Mouse (Mus musculus): Measurements from ENCODE around the gene Lrmda. TPM values are rescaled to one million over a fixed set of nuclear protein-coding genes. Genes with fewer than 3 reads are reported as not detected.

Lrmda gene
- polyA plus RNA-seq, 1 experiment from 2014 or later = not detected

GRCm38 (mm10) chr14:22552841-22553240 lies 533.3 kb downstream of the Lrmda start:
- H3K9me3 ChIP-seq (ENCODE audit: control insufficient read depth, low read length) = no peaks in the 10 kb centered on the region
- H3K4me3 ChIP-seq (ENCODE audit: low read depth, low read length) = no peak overlapping the region
- no peak overlapping the region for H3K27ac ChIP-seq (ENCODE audit: low read depth, low read length)
- ATAC-seq (replicated peaks; ENCODE audit: low FRiP score) = no peak
- no peak overlapping the region for H3K4me2 ChIP-seq (ENCODE audit: low read depth, low read length, severe bottlenecking)
- WGBS = 7% methylated on average over 3 of the region's 3 CpGs
- peaks cover 3% of the 10 kb centered on the region; the same call in 1 of the 2 replicates for H3K4me1 ChIP-seq (replicated peaks; ENCODE audit: control insufficient read depth, insufficient read depth, low read length)
- no peak for DNase-seq (ENCODE audit: low spot score)
- H3K9ac ChIP-seq (ENCODE audit: low read length) = no peak overlapping the region
- 0 out of 2 replicates have a peak, but pooled peaks cover 9% of the 10 kb centered on the region for H3K27me3 ChIP-seq (ENCODE audit: control insufficient read depth, insufficient read depth, low read length)
- no peaks in the 10 kb centered on the region for H3K36me3 ChIP-seq (ENCODE audit: control insufficient read depth, insufficient read depth, low read length)

- Histone ChIP-seq H3K27ac (ENCODE audit: low read depth, low read length) (no peak overlapping the region), H3K4me2 (ENCODE audit: low read depth, low read length, severe bottlenecking) (no peak overlapping the region), H3K4me1 (replicated peaks; ENCODE audit: control insufficient read depth, insufficient read depth, low read length) (peaks cover 3% of the 10 kb centered on the region; the same call in 1 of the 2 replicates), H3K9ac (ENCODE audit: low read length) (no peak overlapping the region), H3K36me3 (ENCODE audit: control insufficient read depth, insufficient read depth, low read length) (no peaks in the 10 kb centered on the region), H3K4me3 (ENCODE audit: low read depth, low read length) (no peak overlapping the region), H3K27me3 (ENCODE audit: control insufficient read depth, insufficient read depth, low read length) (0 out of 2 replicates have a peak, but pooled peaks cover 9% of the 10 kb centered on the region), H3K9me3 (ENCODE audit: control insufficient read depth, low read length) (no peaks in the 10 kb centered on the region)
- 83% methylated on average over 3 of the region's 3 CpGs for WGBS
- DNase-seq (ENCODE audit: low spot score) = no peak
- no peak; the same call in 1 of the 2 replicates for ATAC-seq (replicated peaks; ENCODE audit: low FRiP score)
Observed at GRCm38 (mm10) chr14:22553717-22554116, 534.2 kb downstream of the Lrmda start.

GRCm38 (mm10) chr14:22572486-22572885 lies 553.0 kb downstream of the Lrmda start:
- ATAC-seq (replicated peaks; ENCODE audit: low FRiP score) = no peak
- peaks cover 7% of the 10 kb centered on the region for H3K27me3 ChIP-seq (ENCODE audit: control insufficient read depth, insufficient read depth, low read length)
- 69% methylated on average over 5 of the region's 5 CpGs for WGBS
- no peaks in the 10 kb centered on the region for H3K36me3 ChIP-seq (ENCODE audit: control insufficient read depth, insufficient read depth, low read length)
- H3K4me3 ChIP-seq (ENCODE audit: low read depth, low read length) = no peak overlapping the region
- H3K27ac ChIP-seq (ENCODE audit: low read depth, low read length) = no peak overlapping the region
- H3K4me2 ChIP-seq (ENCODE audit: low read depth, low read length, severe bottlenecking) = no peak overlapping the region
- H3K9me3 ChIP-seq (ENCODE audit: control insufficient read depth, low read length) = no peaks in the 10 kb centered on the region
- DNase-seq (ENCODE audit: low spot score) = no peak
- H3K4me1 ChIP-seq (replicated peaks; ENCODE audit: control insufficient read depth, insufficient read depth, low read length) = peaks cover 13% of the 10 kb centered on the region
- no peak overlapping the region for H3K9ac ChIP-seq (ENCODE audit: low read length)

GRCm38 (mm10) chr14:22573585-22573984 lies 554.1 kb downstream of the Lrmda start:
- 67% methylated on average over 7 of the region's 7 CpGs for WGBS
- H3K9ac ChIP-seq (ENCODE audit: low read length) = no peak overlapping the region
- H3K36me3 ChIP-seq (ENCODE audit: control insufficient read depth, insufficient read depth, low read length) = no peaks in the 10 kb centered on the region
- ATAC-seq (replicated peaks; ENCODE audit: low FRiP score) (no peak), DNase-seq (ENCODE audit: low spot score) (no peak)
- no peak overlapping the region for H3K4me2 ChIP-seq (ENCODE audit: low read depth, low read length, severe bottlenecking)
- no peak overlapping the region for H3K27ac ChIP-seq (ENCODE audit: low read depth, low read length)
- H3K27me3 ChIP-seq (ENCODE audit: control insufficient read depth, insufficient read depth, low read length) = peaks cover 7% of the 10 kb centered on the region
- no peak overlapping the region for H3K4me3 ChIP-seq (ENCODE audit: low read depth, low read length)
- no peaks in the 10 kb centered on the region for H3K9me3 ChIP-seq (ENCODE audit: control insufficient read depth, low read length)
- peaks cover 17% of the 10 kb centered on the region for H3K4me1 ChIP-seq (replicated peaks; ENCODE audit: control insufficient read depth, insufficient read depth, low read length)

- ATAC-seq (replicated peaks; ENCODE audit: low FRiP score) = no peak
- H3K27me3 ChIP-seq (ENCODE audit: control insufficient read depth, insufficient read depth, low read length) = peaks cover 7% of the 10 kb centered on the region
- no peaks in the 10 kb centered on the region for H3K36me3 ChIP-seq (ENCODE audit: control insufficient read depth, insufficient read depth, low read length)
- H3K4me2 ChIP-seq (ENCODE audit: low read depth, low read length, severe bottlenecking) = no peak overlapping the region
- no peaks in the 10 kb centered on the region for H3K9me3 ChIP-seq (ENCODE audit: control insufficient read depth, low read length)
- no peak overlapping the region for H3K9ac ChIP-seq (ENCODE audit: low read length)
- peaks cover 17% of the 10 kb centered on the region for H3K4me1 ChIP-seq (replicated peaks; ENCODE audit: control insufficient read depth, insufficient read depth, low read length)
- H3K4me3 ChIP-seq (ENCODE audit: low read depth, low read length) = no peak overlapping the region
- WGBS = 70% methylated on average over 4 of the region's 4 CpGs
- DNase-seq (ENCODE audit: low spot score) = no peak
- H3K27ac ChIP-seq (ENCODE audit: low read depth, low read length) = no peak overlapping the region
Observed at GRCm38 (mm10) chr14:22574006-22574405, 554.5 kb downstream of the Lrmda start.

- no peak overlapping the region for H3K27ac ChIP-seq (ENCODE audit: low read depth, low read length)
- H3K4me2 ChIP-seq (ENCODE audit: low read depth, low read length, severe bottlenecking) = no peak overlapping the region
- no peaks in the 10 kb centered on the region for H3K9me3 ChIP-seq (ENCODE audit: control insufficient read depth, low read length)
- no peak overlapping the region for H3K4me3 ChIP-seq (ENCODE audit: low read depth, low read length)
- no peaks in the 10 kb centered on the region for H3K36me3 ChIP-seq (ENCODE audit: control insufficient read depth, insufficient read depth, low read length)
- peaks cover 7% of the 10 kb centered on the region for H3K27me3 ChIP-seq (ENCODE audit: control insufficient read depth, insufficient read depth, low read length)
- no peak for DNase-seq (ENCODE audit: low spot score)
- peaks cover 17% of the 10 kb centered on the region for H3K4me1 ChIP-seq (replicated peaks; ENCODE audit: control insufficient read depth, insufficient read depth, low read length)
- no peak overlapping the region for H3K9ac ChIP-seq (ENCODE audit: low read length)
- 23% methylated on average over 6 of the region's 6 CpGs for WGBS
- no peak for ATAC-seq (replicated peaks; ENCODE audit: low FRiP score)
Observed at GRCm38 (mm10) chr14:22576441-22576840, 556.9 kb downstream of the Lrmda start.

- Histone ChIP-seq H3K4me2 (ENCODE audit: low read depth, low read length, severe bottlenecking) (no peak overlapping the region), H3K4me1 (replicated peaks; ENCODE audit: control insufficient read depth, insufficient read depth, low read length) (peaks cover 17% of the 10 kb centered on the region), H3K9me3 (ENCODE audit: control insufficient read depth, low read length) (no peaks in the 10 kb centered on the region), H3K27me3 (ENCODE audit: control insufficient read depth, insufficient read depth, low read length) (peaks cover 7% of the 10 kb centered on the region), H3K36me3 (ENCODE audit: control insufficient read depth, insufficient read depth, low read length) (no peaks in the 10 kb centered on the region), H3K4me3 (ENCODE audit: low read depth, low read length) (no peak overlapping the region), H3K9ac (ENCODE audit: low read length) (no peak overlapping the region), H3K27ac (ENCODE audit: low read depth, low read length) (no peak overlapping the region)
- ATAC-seq (replicated peaks; ENCODE audit: low FRiP score) (no peak), DNase-seq (ENCODE audit: low spot score) (no peak)
- WGBS = 26% methylated on average over 13 of the region's 13 CpGs
Observed at GRCm38 (mm10) chr14:22577411-22578037, 558.0 kb downstream of the Lrmda start.

- WGBS = 17% methylated on average over 6 of the region's 6 CpGs
- ATAC-seq (replicated peaks; ENCODE audit: low FRiP score) = 0 out of 2 replicates have a peak, but pooled peaks have one; percentile 21
- peaks cover 6% of the 10 kb centered on the region for H3K27me3 ChIP-seq (ENCODE audit: control insufficient read depth, insufficient read depth, low read length)
- no peak overlapping the region for H3K4me2 ChIP-seq (ENCODE audit: low read depth, low read length, severe bottlenecking)
- H3K4me1 ChIP-seq (replicated peaks; ENCODE audit: control insufficient read depth, insufficient read depth, low read length) = peaks cover 17% of the 10 kb centered on the region
- no peaks in the 10 kb centered on the region for H3K9me3 ChIP-seq (ENCODE audit: control insufficient read depth, low read length)
- H3K9ac ChIP-seq (ENCODE audit: low read length) = no peak overlapping the region
- peak; percentile 92 for DNase-seq (ENCODE audit: low spot score)
- H3K36me3 ChIP-seq (ENCODE audit: control insufficient read depth, insufficient read depth, low read length) = no peaks in the 10 kb centered on the region
- no peak overlapping the region for H3K4me3 ChIP-seq (ENCODE audit: low read depth, low read length)
- H3K27ac ChIP-seq (ENCODE audit: low read depth, low read length) = no peak overlapping the region
Observed at GRCm38 (mm10) chr14:22578224-22578623, 558.7 kb downstream of the Lrmda start.

- no peak for DNase-seq (ENCODE audit: low spot score)
- Histone ChIP-seq H3K27ac (ENCODE audit: low read depth, low read length) (no peak overlapping the region), H3K4me2 (ENCODE audit: low read depth, low read length, severe bottlenecking) (no peak overlapping the region), H3K4me1 (replicated peaks; ENCODE audit: control insufficient read depth, insufficient read depth, low read length) (peaks cover 17% of the 10 kb centered on the region), H3K27me3 (ENCODE audit: control insufficient read depth, insufficient read depth, low read length) (peaks cover 2% of the 10 kb centered on the region; the same call in 1 of the 2 replicates), H3K36me3 (ENCODE audit: control insufficient read depth, insufficient read depth, low read length) (no peaks in the 10 kb centered on the region), H3K4me3 (ENCODE audit: low read depth, low read length) (no peak overlapping the region), H3K9ac (ENCODE audit: low read length) (no peak overlapping the region), H3K9me3 (ENCODE audit: control insufficient read depth, low read length) (no peaks in the 10 kb centered on the region)
- 91% methylated on average over 3 of the region's 3 CpGs for WGBS
- no peak for ATAC-seq (replicated peaks; ENCODE audit: low FRiP score)
Observed at GRCm38 (mm10) chr14:22578986-22579385, 559.5 kb downstream of the Lrmda start.
